Mouse (Mus musculus) spleen, adult 2 months (tissue): Measurements from ENCODE around the gene Dock4.

Experiments
- CTCF ChIP-seq: fragments of 200-500 bp; IDR thresholded peaks from 2 replicates; pipeline ENCODE4 v1.5.1; 2011; ENCODE audit warnings: mild to moderate bottlenecking, inconsistent platforms; ENCODE audit not compliant: insufficient read depth, insufficient read length, insufficient replicate concordance; ENCODE audit errors: extremely low read depth
- POLR2A ChIP-seq: fragments of 200-500 bp; IDR thresholded peaks from 2 replicates; pipeline ENCODE4 v1.6.1; 2011; ENCODE audit warnings: low read depth, low read length, inconsistent platforms

DNA sequence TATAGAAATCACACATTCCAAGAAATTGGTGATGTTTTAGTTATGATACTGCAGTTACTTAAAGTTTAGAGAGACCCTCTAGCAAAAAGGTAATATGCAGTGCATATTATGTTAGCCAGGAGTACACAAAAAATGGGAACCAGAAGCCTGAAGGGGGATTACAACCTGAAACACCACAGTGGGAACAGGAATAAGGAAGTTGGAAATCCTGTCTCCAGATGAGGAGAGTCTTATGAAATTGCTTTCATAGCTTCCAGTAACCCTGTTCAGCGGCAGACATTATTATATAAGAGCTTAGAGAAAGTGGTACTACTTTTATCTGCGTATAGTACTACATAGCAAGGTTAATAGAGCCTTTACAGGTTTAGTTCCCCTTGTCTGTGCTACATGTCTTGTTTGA, 210.1 kb downstream of the Dock4 start:
- TF ChIP-seq CTCF (no peak), POLR2A (no peak)
